Mouse (Mus musculus): ENCODE results near the gene Tpte. TPM values are rescaled to one million over a fixed set of nuclear protein-coding genes. Genes with fewer than 3 reads are reported as not detected.

The Tpte gene
- polyA plus RNA-seq (2015; fragmentation: Nextera tagmentation; extraction: Ambion mirVana) = not detected in 2 replicates

DNA sequence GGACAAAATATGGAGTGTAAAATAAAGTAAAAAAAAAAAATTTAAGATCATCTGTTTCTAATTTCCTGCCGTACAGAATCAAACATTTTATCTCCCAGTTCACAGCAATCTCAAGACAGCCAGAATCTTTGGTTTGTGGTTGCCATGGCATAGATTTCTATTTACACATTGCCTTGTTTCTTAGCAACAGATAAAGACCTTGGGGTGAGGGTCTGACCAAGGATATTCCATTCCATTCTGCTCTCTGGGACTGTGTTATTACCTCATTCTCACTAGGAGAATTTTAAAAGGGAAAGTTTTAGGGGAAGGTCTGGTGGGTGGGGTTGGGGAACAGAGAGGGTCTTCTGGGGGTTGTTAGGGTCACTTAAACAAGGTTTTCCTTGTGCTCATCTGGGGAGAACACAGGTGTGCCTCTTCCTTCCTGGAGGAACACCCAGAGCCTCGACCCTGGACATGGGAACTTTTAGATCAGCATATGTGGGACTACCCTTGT, at the start of gene Tpte:
Tpte (plus strand) TSS at position 443 of the 493 bp plus-strand sequence.
- H3K9me3 ChIP-seq (replicated peaks) = no peaks in the 10 kb centered on the region
- no peak for ATAC-seq (replicated peaks; ENCODE audit: low FRiP score)
- H3K27ac ChIP-seq = no peak within 1 kb of the TSS
- no peak within 1 kb of the TSS for H3K9ac ChIP-seq
- no peaks in the 10 kb centered on the region for H3K4me1 ChIP-seq
- H3K4me3 ChIP-seq (replicated peaks) = no peak within 1 kb of the TSS
- no peak within 1 kb of the TSS for H3K4me2 ChIP-seq
- H3K36me3 ChIP-seq = no peaks in the 10 kb centered on the region
- no peaks in the 10 kb centered on the region for H3K27me3 ChIP-seq
- WGBS = 73% methylated on average over 2 of the region's 2 CpGs

DNA sequence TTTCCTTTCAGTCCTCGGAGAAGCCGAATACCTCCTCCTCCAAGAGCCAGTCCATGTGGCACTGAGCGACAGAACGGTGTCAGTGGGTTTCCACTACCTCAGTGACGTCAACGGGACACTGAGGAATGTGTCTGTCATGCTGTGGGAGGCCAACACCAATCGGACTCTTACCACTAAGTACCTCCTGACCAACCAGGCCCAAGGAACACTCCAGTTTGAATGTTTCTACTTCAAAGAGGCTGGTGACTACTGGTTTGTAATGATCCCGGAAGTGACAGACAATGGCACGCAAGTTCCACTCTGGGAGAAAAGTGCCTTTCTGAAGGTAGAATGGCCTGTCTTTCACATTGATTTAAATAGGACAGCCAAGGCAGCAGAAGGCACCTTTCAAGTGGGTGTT, 40.3 kb upstream of the Tpte start:
- no peak overlapping the region for H3K4me2 ChIP-seq
- no peak for ATAC-seq (replicated peaks; ENCODE audit: low FRiP score)
- no peaks in the 10 kb centered on the region for H3K9me3 ChIP-seq (replicated peaks)
- no peaks in the 10 kb centered on the region for H3K27me3 ChIP-seq
- 89% methylated on average over 9 of the region's 9 CpGs for WGBS
- no peak overlapping the region for H3K9ac ChIP-seq
- no peaks in the 10 kb centered on the region for H3K36me3 ChIP-seq
- no peak overlapping the region for H3K4me3 ChIP-seq (replicated peaks)
- H3K4me1 ChIP-seq = no peaks in the 10 kb centered on the region
- no peak overlapping the region for H3K27ac ChIP-seq

DNA sequence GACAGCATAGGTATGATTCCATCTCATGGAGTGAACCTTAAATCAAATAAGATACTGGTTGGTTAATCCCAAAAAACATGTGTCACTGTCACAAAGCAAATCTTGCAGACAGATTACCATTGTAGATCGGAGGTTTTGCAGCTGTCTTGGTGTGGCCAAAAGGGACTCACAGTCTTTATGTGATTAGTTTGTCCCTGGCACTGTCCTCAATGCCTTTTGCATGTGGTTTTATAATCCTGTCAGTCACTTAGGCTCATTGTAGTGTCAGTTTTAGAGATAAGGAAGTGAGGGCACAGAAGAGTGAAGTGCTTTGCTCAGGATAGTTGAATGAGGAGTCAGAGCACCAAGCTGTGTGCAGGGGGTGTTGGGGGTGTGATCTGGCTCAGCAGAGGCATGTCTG, 37.6 kb upstream of the Tpte start:
- H3K9ac ChIP-seq = no peak overlapping the region
- WGBS = 67% methylated on average over 1 of the region's 1 CpGs
- no peaks in the 10 kb centered on the region for H3K4me1 ChIP-seq
- H3K27me3 ChIP-seq = no peaks in the 10 kb centered on the region
- no peak overlapping the region for H3K4me3 ChIP-seq (replicated peaks)
- H3K9me3 ChIP-seq (replicated peaks) = no peaks in the 10 kb centered on the region
- H3K36me3 ChIP-seq = no peaks in the 10 kb centered on the region
- ATAC-seq (replicated peaks; ENCODE audit: low FRiP score) = no peak
- no peak overlapping the region for H3K4me2 ChIP-seq
- H3K27ac ChIP-seq = no peak overlapping the region

DNA sequence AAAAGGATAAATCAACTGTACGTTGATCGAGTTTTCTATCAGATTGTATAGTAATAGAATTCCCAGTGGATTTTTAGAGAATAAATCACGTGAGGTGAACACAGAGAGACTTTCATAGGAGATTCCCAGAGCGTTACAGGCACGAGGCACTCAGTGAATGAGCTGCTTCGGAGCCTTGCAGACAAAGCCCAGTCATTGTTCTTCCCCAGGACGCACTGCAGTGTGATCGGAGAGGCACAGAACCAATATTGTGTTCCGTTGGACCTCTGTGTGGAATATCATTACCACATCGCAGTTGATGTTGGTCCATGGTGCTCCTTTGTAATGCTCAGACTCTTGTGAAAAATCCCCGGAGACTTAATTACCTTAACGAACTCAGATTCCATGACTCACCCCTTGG, 35.3 kb upstream of the Tpte start:
- no peak overlapping the region for H3K4me3 ChIP-seq (replicated peaks)
- no peaks in the 10 kb centered on the region for H3K4me1 ChIP-seq
- WGBS = 89% methylated on average over 12 of the region's 12 CpGs
- no peaks in the 10 kb centered on the region for H3K9me3 ChIP-seq (replicated peaks)
- H3K36me3 ChIP-seq = no peaks in the 10 kb centered on the region
- no peak overlapping the region for H3K9ac ChIP-seq
- no peaks in the 10 kb centered on the region for H3K27me3 ChIP-seq
- H3K4me2 ChIP-seq = no peak overlapping the region
- no peak overlapping the region for H3K27ac ChIP-seq
- no peak for ATAC-seq (replicated peaks; ENCODE audit: low FRiP score)

DNA sequence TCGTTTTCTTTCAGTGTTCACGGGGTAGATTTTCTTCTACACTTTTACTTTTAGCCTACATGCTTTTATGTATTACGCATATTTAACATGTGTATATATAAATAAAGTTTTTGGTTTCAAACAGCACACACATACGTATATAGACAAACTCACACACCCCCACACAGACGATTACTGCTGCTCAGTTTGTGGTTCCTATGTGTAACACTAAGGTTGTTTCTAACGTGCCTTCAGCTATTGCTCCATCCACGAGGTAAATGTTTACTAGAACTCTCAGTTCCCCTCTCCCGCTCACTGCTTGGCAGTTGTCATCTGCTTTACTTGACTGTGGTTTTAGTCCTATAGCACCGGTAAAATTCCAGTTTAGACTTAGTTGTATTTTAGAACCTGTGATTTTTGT, 34.2 kb upstream of the Tpte start:
- no peak overlapping the region for H3K9ac ChIP-seq

DNA sequence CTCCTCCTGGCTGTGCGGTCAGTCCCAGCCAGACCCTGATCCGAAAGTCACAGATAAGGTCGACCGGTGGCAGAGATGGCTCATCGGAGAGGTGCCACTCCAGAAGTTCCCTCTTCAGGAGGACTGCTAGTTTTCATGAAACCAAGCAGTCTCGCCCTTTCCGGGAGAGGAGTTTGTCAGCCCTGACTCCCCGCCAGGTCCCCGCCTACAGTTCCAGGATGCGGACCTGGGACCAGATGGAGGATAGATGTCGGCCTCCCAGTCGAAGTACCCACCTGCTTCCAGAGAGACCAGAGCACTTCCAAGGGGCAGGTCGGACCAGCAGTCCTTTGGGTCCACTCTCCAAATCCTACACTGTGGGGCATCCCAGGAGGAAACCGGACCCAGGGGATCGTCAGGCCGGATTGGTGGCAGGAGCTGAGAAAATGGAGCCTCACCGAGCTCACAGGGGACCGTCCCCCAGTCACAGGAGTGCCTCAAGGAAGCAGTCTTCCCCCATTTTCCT, 24.2 kb upstream of the Tpte start:
- WGBS = 89% methylated on average over 18 of the region's 18 CpGs

More for the DNA sequence above, 34.2 kb upstream of the Tpte start:
- Histone ChIP-seq H3K27me3 (no peaks in the 10 kb centered on the region), H3K9me3 (replicated peaks) (no peaks in the 10 kb centered on the region), H3K4me3 (replicated peaks) (no peak overlapping the region), H3K4me2 (no peak overlapping the region), H3K27ac (no peak overlapping the region), H3K36me3 (no peaks in the 10 kb centered on the region), H3K4me1 (no peaks in the 10 kb centered on the region)
- no peak for ATAC-seq (replicated peaks; ENCODE audit: low FRiP score)
- WGBS = 82% methylated on average over 9 of the region's 9 CpGs

DNA sequence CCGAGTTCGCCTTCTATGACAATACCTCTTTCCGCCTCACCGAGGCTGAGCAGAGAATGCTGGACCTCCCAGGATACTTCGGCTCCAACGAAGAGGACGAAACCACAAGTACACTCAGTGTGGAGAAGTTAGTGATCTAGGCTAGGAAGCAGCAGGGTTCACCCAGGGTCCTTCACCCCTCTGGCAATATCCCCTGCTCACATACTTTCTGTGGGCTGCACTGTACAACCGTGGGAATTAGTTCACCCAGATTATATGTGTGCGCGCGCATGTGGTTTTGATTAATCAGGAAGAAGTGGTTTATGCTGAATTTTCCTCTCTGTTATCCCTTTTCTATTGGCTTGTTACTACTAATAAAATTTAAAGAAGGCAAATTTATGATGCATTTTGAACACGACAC, 23.7 kb upstream of the Tpte start:
- ATAC-seq (replicated peaks; ENCODE audit: low FRiP score) = no peak

More for the DNA sequence above, 24.2 kb upstream of the Tpte start:
- H3K4me3 ChIP-seq (replicated peaks) = no peak overlapping the region
- H3K4me2 ChIP-seq = no peak overlapping the region
- H3K27me3 ChIP-seq = no peaks in the 10 kb centered on the region
- no peak overlapping the region for H3K9ac ChIP-seq
- no peak for ATAC-seq (replicated peaks; ENCODE audit: low FRiP score)
- no peaks in the 10 kb centered on the region for H3K4me1 ChIP-seq
- H3K36me3 ChIP-seq = no peaks in the 10 kb centered on the region
- no peaks in the 10 kb centered on the region for H3K9me3 ChIP-seq (replicated peaks)
- H3K27ac ChIP-seq = no peak overlapping the region

DNA sequence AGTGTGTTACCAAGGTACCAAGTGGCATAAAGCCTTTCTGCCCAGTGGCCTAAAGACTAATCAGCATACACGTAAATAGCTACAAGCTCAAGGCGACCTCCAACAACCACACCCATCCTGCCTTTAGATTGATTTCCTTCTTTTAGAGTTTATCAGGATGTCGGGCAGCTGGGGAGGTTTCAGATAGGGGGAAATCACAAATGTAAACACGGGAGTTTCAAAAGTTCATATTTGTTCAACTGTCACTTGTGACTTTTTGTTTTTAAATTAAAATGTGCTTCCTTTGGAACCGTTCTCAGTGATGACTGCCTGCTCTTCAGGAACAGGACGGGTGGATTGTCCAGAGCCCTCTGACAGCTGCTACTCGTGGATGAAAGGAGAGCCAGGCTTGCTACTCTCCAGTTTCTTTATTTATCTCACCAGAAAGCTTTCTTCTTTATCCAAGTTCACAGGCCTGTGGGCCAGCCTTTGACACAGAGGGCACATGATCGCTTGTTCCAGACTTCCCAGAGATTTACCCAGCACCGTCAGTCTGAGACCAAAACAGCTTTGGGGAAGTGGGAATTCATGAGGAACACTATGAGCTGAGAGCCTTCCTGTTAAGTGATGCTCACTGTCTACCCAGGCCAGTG, 23.0 kb upstream of the Tpte start:
- Histone ChIP-seq H3K9ac (no peak overlapping the region), H3K36me3 (no peaks in the 10 kb centered on the region), H3K4me3 (replicated peaks) (no peak overlapping the region), H3K4me2 (no peak overlapping the region), H3K9me3 (replicated peaks) (no peaks in the 10 kb centered on the region), H3K27ac (no peak overlapping the region), H3K4me1 (no peaks in the 10 kb centered on the region), H3K27me3 (no peaks in the 10 kb centered on the region)
- WGBS = 43% methylated on average over 9 of the region's 9 CpGs
- no peak for ATAC-seq (replicated peaks; ENCODE audit: low FRiP score)

More for the DNA sequence above, 23.7 kb upstream of the Tpte start:
- 80% methylated on average over 12 of the region's 12 CpGs for WGBS
- Histone ChIP-seq H3K9me3 (replicated peaks) (no peaks in the 10 kb centered on the region), H3K9ac (no peak overlapping the region), H3K27me3 (no peaks in the 10 kb centered on the region), H3K4me3 (replicated peaks) (no peak overlapping the region), H3K4me2 (no peak overlapping the region), H3K36me3 (no peaks in the 10 kb centered on the region), H3K27ac (0 out of 2 replicates have a peak overlapping the region, but pooled peaks have one; percentile 9), H3K4me1 (no peaks in the 10 kb centered on the region)

DNA sequence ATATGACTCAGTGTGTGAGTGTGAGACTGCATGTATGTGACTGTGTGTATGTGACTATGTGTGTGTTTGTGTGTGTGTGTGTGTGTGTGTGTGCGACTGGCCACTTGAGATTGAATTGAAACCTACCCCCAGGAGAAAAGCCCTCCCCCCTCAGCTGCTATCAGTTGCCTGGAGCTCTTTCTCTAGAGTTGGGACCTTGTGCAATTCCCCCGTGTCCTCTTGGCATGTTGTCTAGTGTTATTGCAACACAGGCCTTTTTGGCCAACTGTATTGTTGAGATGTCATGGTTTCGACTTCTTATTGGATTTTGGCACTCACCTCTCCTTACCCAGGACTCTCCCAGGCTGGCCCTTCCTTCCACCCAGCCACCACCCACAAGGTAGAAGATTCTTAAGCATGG, 21.0 kb upstream of the Tpte start:
- no peaks in the 10 kb centered on the region for H3K36me3 ChIP-seq
- H3K9me3 ChIP-seq (replicated peaks) = no peaks in the 10 kb centered on the region
- H3K4me3 ChIP-seq (replicated peaks) = no peak overlapping the region
- H3K4me1 ChIP-seq = no peaks in the 10 kb centered on the region
- no peaks in the 10 kb centered on the region for H3K27me3 ChIP-seq
- ATAC-seq (replicated peaks; ENCODE audit: low FRiP score) = no peak
- no peak overlapping the region for H3K27ac ChIP-seq
- H3K4me2 ChIP-seq = no peak overlapping the region
- no peak overlapping the region for H3K9ac ChIP-seq
- WGBS = 87% methylated on average over 3 of the region's 3 CpGs

DNA sequence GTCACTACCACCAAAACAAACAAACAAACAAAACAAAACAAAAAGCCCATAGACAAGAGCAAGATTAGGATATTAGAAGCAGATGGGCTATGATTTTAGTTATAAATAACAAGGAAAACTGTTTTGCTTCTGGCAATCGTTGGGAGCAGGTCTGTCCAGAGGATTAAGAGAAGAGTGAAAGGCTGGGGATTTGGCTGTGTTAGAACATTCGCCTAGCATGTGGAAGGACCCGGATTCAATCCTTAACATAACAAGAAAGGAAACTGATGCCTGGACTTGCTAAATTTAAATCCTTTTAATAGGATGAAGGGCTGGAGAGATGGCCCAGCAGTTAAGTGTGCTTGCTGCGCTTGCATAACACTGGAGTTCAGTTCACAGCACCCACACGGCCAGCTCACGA, 18.9 kb upstream of the Tpte start:
- Histone ChIP-seq H3K27me3 (no peaks in the 10 kb centered on the region), H3K36me3 (no peaks in the 10 kb centered on the region), H3K4me2 (no peak overlapping the region), H3K27ac (no peak overlapping the region), H3K4me3 (replicated peaks) (no peak overlapping the region), H3K9ac (no peak overlapping the region), H3K9me3 (replicated peaks) (no peaks in the 10 kb centered on the region), H3K4me1 (no peaks in the 10 kb centered on the region)
- 76% methylated on average over 6 of the region's 6 CpGs for WGBS
- no peak for ATAC-seq (replicated peaks; ENCODE audit: low FRiP score)

DNA sequence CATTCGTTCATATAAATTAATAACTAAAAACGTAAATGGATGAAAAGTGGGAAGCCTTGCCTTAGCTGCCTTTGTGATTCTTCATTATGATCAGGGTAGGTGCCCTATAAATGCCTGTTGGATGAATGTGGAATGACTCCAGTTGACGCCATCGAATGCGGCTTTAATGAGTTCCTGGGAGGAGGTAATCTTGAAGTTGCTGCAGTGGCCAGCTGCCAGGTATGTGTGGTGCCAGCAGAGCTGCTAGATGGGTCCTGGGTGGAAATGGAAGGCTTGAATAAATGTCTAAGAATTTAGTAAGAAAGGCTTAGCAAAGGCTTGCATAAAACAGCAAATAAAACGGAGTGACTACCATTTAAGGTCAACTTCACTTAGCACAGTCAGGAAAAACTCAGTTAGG, 18.5 kb upstream of the Tpte start:
- ATAC-seq (replicated peaks; ENCODE audit: low FRiP score) = no peak

DNA sequence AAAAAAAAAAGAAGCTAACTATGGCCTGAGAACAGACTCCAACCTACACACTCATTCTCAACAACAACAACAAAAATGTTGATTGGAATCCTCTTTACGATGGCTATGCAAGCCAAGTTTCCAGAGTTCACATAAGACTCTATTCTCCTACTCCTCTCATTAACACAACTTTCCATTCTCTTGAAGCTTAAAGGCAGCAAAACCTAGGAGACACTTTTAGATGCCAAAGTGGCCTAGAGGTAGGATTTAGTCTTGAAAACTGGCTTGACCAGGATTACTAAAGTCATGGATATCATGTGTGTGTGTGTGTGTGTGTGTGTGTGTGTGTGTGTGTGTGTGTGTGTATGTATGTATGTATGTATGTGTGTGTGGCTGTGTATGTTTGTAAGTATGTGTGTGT, 18.0 kb upstream of the Tpte start:
- Histone ChIP-seq H3K9ac (no peak overlapping the region), H3K27ac (no peak overlapping the region)

More for the DNA sequence above, 18.5 kb upstream of the Tpte start:
- Histone ChIP-seq H3K27me3 (no peaks in the 10 kb centered on the region), H3K9ac (no peak overlapping the region), H3K4me1 (no peaks in the 10 kb centered on the region), H3K4me3 (replicated peaks) (no peak overlapping the region), H3K9me3 (replicated peaks) (no peaks in the 10 kb centered on the region), H3K27ac (no peak overlapping the region), H3K36me3 (no peaks in the 10 kb centered on the region), H3K4me2 (no peak overlapping the region)
- WGBS = 85% methylated on average over 6 of the region's 6 CpGs

DNA sequence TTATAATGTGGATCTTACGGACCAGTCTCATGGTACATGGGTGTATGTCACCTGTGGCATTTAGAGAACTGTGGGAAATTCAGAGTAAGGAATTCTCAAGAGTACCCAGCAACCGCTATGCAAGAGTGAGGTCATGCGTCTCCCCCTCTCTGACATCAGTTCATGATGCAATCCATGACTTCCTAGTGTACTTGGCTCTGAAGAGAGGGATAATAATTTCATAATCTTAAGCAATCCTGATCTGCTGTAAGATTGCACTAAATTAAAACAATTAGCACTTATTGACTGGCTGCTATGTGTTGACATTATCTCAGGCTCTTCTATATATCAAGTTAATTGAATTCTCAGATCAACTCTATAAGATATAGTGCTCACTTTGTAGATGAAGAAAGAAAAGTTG, 16.4 kb upstream of the Tpte start:
- 92% methylated on average over 3 of the region's 3 CpGs for WGBS

More for the DNA sequence above, 18.0 kb upstream of the Tpte start:
- Histone ChIP-seq H3K4me1 (no peaks in the 10 kb centered on the region), H3K36me3 (no peaks in the 10 kb centered on the region), H3K4me3 (replicated peaks) (no peak overlapping the region), H3K9me3 (replicated peaks) (no peaks in the 10 kb centered on the region), H3K27me3 (no peaks in the 10 kb centered on the region), H3K4me2 (no peak overlapping the region)
- no peak for ATAC-seq (replicated peaks; ENCODE audit: low FRiP score)
- WGBS = 92% methylated on average over 1 of the region's 1 CpGs

More for the DNA sequence above, 16.4 kb upstream of the Tpte start:
- no peak for ATAC-seq (replicated peaks; ENCODE audit: low FRiP score)
- Histone ChIP-seq H3K36me3 (no peaks in the 10 kb centered on the region), H3K4me1 (no peaks in the 10 kb centered on the region), H3K9me3 (replicated peaks) (no peaks in the 10 kb centered on the region), H3K4me3 (replicated peaks) (no peak overlapping the region), H3K27me3 (no peaks in the 10 kb centered on the region), H3K9ac (no peak overlapping the region), H3K4me2 (no peak overlapping the region), H3K27ac (no peak overlapping the region)

Measured in kidney, embryonic 15.5 days (tissue).